Mouse (Mus musculus): ENCODE measurements around the gene Bves. TPM values are rescaled to one million over a fixed set of nuclear protein-coding genes. Genes with fewer than 3 reads are reported as not detected.
"Not testable (repeated sequence)": the region's sequence is repeated elsewhere in the genome, so short reads cannot be mapped to it uniquely, and the experiment has no call there.

Bves gene
- polyA plus RNA-seq, 1 experiment from 2014 or later: 5.7 TPM

DNA sequence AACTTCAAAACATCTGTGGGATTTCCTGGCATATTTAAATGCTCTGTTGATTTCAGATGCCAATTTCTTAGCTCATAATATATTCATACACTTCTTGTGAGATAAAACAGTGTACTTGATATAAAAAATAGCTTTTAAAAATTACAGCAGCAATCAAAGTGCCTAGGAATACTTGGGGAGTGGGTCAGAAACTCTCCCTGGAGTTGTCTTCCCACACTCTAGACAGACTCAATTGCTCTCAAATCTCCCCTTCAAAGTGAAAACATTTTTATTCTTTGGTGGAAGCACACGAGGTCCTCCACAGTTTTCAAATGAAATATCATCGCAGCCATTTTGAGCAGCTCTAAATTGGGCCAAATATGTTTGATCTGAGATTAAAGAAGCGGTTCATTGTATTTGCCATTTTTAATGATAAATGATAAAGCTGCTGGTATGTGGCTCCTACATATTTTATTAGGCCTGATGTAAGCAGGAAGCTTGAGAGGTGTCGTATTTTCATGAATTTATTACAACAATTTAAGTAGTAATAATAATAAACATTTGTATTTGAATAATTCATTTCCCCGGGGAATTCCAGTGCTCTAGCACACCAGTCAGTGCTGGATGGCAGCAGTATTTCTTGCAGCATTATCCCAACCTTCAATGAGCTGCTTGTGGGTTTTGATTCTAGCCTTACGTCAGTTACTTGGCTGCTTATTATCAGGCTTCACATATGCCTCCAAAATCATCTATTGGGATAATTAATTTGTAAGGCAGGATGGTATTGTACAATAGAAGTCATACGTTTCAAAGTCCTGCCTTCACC, 7.2 kb upstream of the Bves start:
- no peak overlapping the region for H3K4me2 ChIP-seq (ENCODE audit: low read depth, low read length)
- H3K27me3 ChIP-seq (replicated peaks; ENCODE audit: control insufficient read depth, insufficient read depth, low read length): peaks cover 4% of the 10 kb centered on the region; the same call in 1 of the 2 replicates
- WGBS: 74% methylated on average over 7 of the region's 7 CpGs
- no peak for ATAC-seq (ENCODE audit: low read depth)
- H3K36me3 ChIP-seq (ENCODE audit: control insufficient read depth, insufficient read depth, low read length): no peaks in the 10 kb centered on the region
- DNase-seq (ENCODE audit: low spot score): no peak
- H3K4me3 ChIP-seq (ENCODE audit: low read depth, low read length): no peak overlapping the region
- no peak overlapping the region for H3K9ac ChIP-seq (ENCODE audit: low read depth, low read length)
- no peaks in the 10 kb centered on the region for H3K9me3 ChIP-seq (ENCODE audit: control insufficient read depth, low read length)
- no peaks in the 10 kb centered on the region for H3K4me1 ChIP-seq (ENCODE audit: control insufficient read depth, insufficient read depth, low read length)
- no peak overlapping the region for H3K27ac ChIP-seq (replicated peaks; ENCODE audit: low read depth, low read length)

DNA sequence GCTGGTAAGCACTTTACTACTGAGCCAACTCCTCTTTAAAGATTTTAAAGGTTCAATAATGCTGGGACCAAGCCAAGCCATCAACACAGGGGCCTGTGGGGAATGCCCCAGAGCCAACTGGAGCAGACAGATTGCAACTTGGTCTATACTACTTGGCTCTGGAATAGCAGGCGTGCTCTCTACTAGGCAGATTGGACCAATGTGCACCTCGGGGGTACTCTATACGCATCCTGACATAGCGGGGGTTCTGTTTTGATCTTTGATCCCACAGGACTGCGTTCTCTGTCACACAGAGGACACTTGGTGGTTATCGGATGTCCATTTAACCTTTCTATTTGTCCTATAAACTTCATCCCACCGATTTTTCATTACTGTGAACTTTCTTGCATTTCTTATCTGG, 647 bp upstream of the Bves start:
- DNase-seq (ENCODE audit: low spot score): peak; percentile 9

DNA sequence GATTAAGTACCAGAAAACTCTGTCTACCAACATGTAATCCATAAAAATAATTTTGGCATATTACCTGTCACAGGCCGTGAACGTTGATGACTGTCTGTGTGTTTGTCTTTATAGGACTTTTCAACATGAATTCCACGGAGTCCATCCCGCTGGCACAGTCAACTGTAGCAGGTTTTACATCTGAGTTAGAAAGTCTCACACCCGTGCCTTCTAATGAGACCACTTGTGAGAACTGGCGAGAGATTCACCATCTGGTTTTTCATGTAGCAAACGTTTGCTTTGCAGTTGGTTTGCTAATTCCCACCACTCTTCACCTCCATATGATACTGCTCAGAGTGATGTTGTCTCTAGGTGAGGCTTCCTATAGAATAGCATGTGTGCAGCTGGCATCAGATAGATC, 3.5 kb downstream of the Bves start:
- WGBS: 77% methylated on average over 7 of the region's 7 CpGs
- Histone ChIP-seq H3K4me3 (ENCODE audit: low read depth, low read length) (no peak overlapping the region), H3K27ac (replicated peaks; ENCODE audit: low read depth, low read length) (no peak overlapping the region), H3K36me3 (ENCODE audit: control insufficient read depth, insufficient read depth, low read length) (no peaks in the 10 kb centered on the region), H3K9ac (ENCODE audit: low read depth, low read length) (no peak overlapping the region), H3K9me3 (ENCODE audit: control insufficient read depth, low read length) (no peaks in the 10 kb centered on the region), H3K4me2 (ENCODE audit: low read depth, low read length) (no peak overlapping the region), H3K4me1 (ENCODE audit: control insufficient read depth, insufficient read depth, low read length) (no peaks in the 10 kb centered on the region), H3K27me3 (replicated peaks; ENCODE audit: control insufficient read depth, insufficient read depth, low read length) (peaks cover 21% of the 10 kb centered on the region)
- no peak for DNase-seq (ENCODE audit: low spot score)
- ATAC-seq (ENCODE audit: low read depth): no peak

More for the DNA sequence above, 647 bp upstream of the Bves start:
- H3K4me3 ChIP-seq (ENCODE audit: low read depth, low read length): peak overlapping the region; percentile 70
- 22% methylated on average over 7 of the region's 7 CpGs for WGBS
- H3K9ac ChIP-seq (ENCODE audit: low read depth, low read length): no peak overlapping the region
- no peaks in the 10 kb centered on the region for H3K4me1 ChIP-seq (ENCODE audit: control insufficient read depth, insufficient read depth, low read length)
- peaks cover 30% of the 10 kb centered on the region for H3K27me3 ChIP-seq (replicated peaks; ENCODE audit: control insufficient read depth, insufficient read depth, low read length)
- peak overlapping the region; percentile 96 for H3K4me2 ChIP-seq (ENCODE audit: low read depth, low read length)
- no peaks in the 10 kb centered on the region for H3K36me3 ChIP-seq (ENCODE audit: control insufficient read depth, insufficient read depth, low read length)
- no peak for ATAC-seq (ENCODE audit: low read depth)
- H3K27ac ChIP-seq (replicated peaks; ENCODE audit: low read depth, low read length): no peak overlapping the region
- H3K9me3 ChIP-seq (ENCODE audit: control insufficient read depth, low read length): no peaks in the 10 kb centered on the region

DNA sequence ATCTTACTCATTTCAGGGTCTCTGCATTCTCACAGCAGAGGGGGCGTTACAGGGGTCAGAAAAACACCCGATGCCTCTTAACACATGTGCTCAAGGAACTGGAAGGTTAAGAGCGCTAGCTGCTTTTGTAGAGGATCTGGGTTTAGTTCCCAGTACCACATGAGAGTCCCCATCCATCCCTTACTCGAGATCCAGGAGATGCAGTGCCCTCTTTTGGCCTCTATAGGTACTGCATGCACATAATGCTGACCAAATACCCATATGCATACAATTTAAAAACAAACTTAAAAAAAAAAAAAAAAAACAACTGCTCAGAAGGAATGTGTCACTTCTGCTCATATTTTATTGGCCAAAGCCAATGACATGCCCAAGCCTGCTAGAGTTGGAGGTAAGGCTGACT, 8.8 kb downstream of the Bves start:
- H3K27ac ChIP-seq (replicated peaks; ENCODE audit: low read depth, low read length): no peak overlapping the region
- 85% methylated on average over 4 of the region's 4 CpGs for WGBS
- H3K36me3 ChIP-seq (ENCODE audit: control insufficient read depth, insufficient read depth, low read length): no peaks in the 10 kb centered on the region
- no peak overlapping the region for H3K9ac ChIP-seq (ENCODE audit: low read depth, low read length)
- ATAC-seq (ENCODE audit: low read depth) (no peak), DNase-seq (ENCODE audit: low spot score) (no peak)
- no peaks in the 10 kb centered on the region for H3K9me3 ChIP-seq (ENCODE audit: control insufficient read depth, low read length)
- no peak overlapping the region for H3K4me2 ChIP-seq (ENCODE audit: low read depth, low read length)
- H3K4me1 ChIP-seq (ENCODE audit: control insufficient read depth, insufficient read depth, low read length): no peaks in the 10 kb centered on the region
- H3K4me3 ChIP-seq (ENCODE audit: low read depth, low read length): no peak overlapping the region
- H3K27me3 ChIP-seq (replicated peaks; ENCODE audit: control insufficient read depth, insufficient read depth, low read length): no peaks in the 10 kb centered on the region

DNA sequence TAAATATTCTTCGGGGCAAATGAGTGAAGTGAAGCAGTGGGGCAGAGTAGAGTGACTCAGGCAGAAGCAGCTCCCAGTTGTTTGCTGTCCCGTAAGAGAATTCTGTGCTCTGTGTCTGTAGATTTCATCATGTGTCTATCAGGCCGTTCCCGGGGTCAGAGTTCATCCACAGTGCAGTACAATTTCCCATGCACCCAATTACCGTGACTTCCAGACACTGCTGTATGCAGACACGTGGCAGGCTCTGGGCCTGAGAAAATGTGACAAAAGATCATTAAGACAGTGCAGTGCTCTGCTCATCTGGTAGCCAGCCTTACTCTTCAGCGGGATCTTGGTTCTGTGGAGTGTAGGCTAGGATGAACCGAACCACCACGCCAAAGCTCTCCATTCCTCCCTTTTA, 9.6 kb downstream of the Bves start:
- no peak for DNase-seq (ENCODE audit: low spot score)
- Histone ChIP-seq H3K27ac (replicated peaks; ENCODE audit: low read depth, low read length) (no peak overlapping the region), H3K27me3 (replicated peaks; ENCODE audit: control insufficient read depth, insufficient read depth, low read length) (no peaks in the 10 kb centered on the region), H3K4me2 (ENCODE audit: low read depth, low read length) (no peak overlapping the region), H3K9me3 (ENCODE audit: control insufficient read depth, low read length) (no peaks in the 10 kb centered on the region), H3K9ac (ENCODE audit: low read depth, low read length) (no peak overlapping the region), H3K36me3 (ENCODE audit: control insufficient read depth, insufficient read depth, low read length) (no peaks in the 10 kb centered on the region), H3K4me3 (ENCODE audit: low read depth, low read length) (no peak overlapping the region), H3K4me1 (ENCODE audit: control insufficient read depth, insufficient read depth, low read length) (no peaks in the 10 kb centered on the region)
- no peak for ATAC-seq (ENCODE audit: low read depth)
- 66% methylated on average over 9 of the region's 9 CpGs for WGBS

DNA sequence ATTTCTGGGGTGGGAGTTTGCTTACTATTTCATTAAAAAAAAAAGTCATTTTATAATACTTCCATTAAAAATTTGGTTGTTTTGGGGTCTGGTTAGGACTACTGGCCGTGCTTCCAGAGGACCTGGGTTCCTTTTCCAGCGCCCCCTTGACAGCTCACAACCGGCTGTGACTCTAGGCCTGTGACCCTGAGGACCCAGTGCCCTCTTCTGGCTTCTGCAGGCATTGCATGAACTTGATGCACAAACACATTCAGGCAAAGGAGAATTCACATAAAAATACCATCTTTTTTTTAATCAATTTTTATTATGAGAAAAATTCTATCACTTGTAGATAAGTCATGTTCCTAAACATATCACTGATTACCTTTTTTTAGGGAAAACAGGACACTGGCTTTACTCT, 12.6 kb downstream of the Bves start:
- 82% methylated on average over 3 of the region's 3 CpGs for WGBS

DNA sequence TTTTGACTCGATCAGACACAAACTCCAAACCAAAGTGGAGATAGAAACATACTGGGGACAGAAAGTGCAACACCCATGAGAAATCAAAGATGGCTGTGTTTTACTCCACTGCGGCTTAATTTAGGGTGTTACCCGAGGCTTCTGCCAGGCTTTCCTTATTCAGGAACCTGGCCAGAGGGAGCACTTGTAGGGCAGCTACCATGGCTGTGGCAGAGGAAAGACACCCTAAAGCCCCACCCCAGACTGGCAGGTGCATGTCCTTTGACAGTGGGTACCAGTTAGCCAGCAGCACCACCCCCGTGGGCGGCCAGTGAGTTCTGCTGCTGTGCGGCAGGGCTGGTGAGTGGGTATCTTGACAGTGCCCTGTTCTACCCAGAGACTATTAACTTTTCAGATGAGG, 20.5 kb downstream of the Bves start:
- 87% methylated on average over 6 of the region's 6 CpGs for WGBS

More for the DNA sequence above, 12.6 kb downstream of the Bves start:
- H3K4me3 ChIP-seq (ENCODE audit: low read depth, low read length); H3K36me3 ChIP-seq (ENCODE audit: control insufficient read depth, insufficient read depth, low read length); H3K27ac ChIP-seq (replicated peaks; ENCODE audit: low read depth, low read length); H3K4me2 ChIP-seq (ENCODE audit: low read depth, low read length); H3K27me3 ChIP-seq (replicated peaks; ENCODE audit: control insufficient read depth, insufficient read depth, low read length); H3K9ac ChIP-seq (ENCODE audit: low read depth, low read length); DNase-seq (ENCODE audit: low spot score); H3K4me1 ChIP-seq (ENCODE audit: control insufficient read depth, insufficient read depth, low read length); ATAC-seq (ENCODE audit: low read depth); H3K9me3 ChIP-seq (ENCODE audit: control insufficient read depth, low read length): not testable (repeated sequence)

DNA sequence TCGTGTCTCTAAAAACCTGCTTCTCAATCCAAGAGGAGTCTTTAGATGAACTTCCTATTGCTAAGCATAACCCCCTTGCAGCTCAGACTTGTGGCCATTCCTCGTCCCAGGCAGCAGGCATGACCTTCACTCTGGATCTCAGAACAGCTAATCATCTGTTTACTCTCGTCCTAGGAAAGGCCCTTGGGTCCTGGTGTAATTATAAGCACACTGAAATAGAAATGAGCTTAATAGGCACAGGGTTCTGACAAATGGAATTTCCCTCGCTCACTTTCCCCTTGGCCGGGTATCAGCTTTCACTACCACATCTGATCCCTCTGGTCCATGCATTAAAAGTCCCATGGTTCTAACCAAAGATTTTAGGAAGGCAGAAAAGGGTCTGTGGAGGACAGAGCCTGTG, 27.8 kb downstream of the Bves start:
- H3K36me3 ChIP-seq (ENCODE audit: control insufficient read depth, insufficient read depth, low read length): no peaks in the 10 kb centered on the region
- no peak overlapping the region for H3K4me3 ChIP-seq (ENCODE audit: low read depth, low read length)
- H3K9me3 ChIP-seq (ENCODE audit: control insufficient read depth, low read length): no peaks in the 10 kb centered on the region
- H3K27ac ChIP-seq (replicated peaks; ENCODE audit: low read depth, low read length): no peak overlapping the region
- H3K4me2 ChIP-seq (ENCODE audit: low read depth, low read length): no peak overlapping the region
- H3K27me3 ChIP-seq (replicated peaks; ENCODE audit: control insufficient read depth, insufficient read depth, low read length): no peaks in the 10 kb centered on the region
- no peaks in the 10 kb centered on the region for H3K4me1 ChIP-seq (ENCODE audit: control insufficient read depth, insufficient read depth, low read length)
- WGBS: 15% methylated on average over 5 of the region's 5 CpGs
- 0 out of 2 replicates have a peak, but pooled peaks have one; percentile 37 for ATAC-seq (ENCODE audit: low read depth)
- no peak overlapping the region for H3K9ac ChIP-seq (ENCODE audit: low read depth, low read length)
- peak; percentile 18 for DNase-seq (ENCODE audit: low spot score)

More for the DNA sequence above, 20.5 kb downstream of the Bves start:
- ATAC-seq (ENCODE audit: low read depth): no peak
- H3K36me3 ChIP-seq (ENCODE audit: control insufficient read depth, insufficient read depth, low read length): no peaks in the 10 kb centered on the region
- no peaks in the 10 kb centered on the region for H3K9me3 ChIP-seq (ENCODE audit: control insufficient read depth, low read length)
- no peak overlapping the region for H3K4me3 ChIP-seq (ENCODE audit: low read depth, low read length)
- H3K9ac ChIP-seq (ENCODE audit: low read depth, low read length): no peak overlapping the region
- H3K4me2 ChIP-seq (ENCODE audit: low read depth, low read length): no peak overlapping the region
- H3K27me3 ChIP-seq (replicated peaks; ENCODE audit: control insufficient read depth, insufficient read depth, low read length): no peaks in the 10 kb centered on the region
- DNase-seq (ENCODE audit: low spot score): no peak
- H3K4me1 ChIP-seq (ENCODE audit: control insufficient read depth, insufficient read depth, low read length): no peaks in the 10 kb centered on the region
- no peak overlapping the region for H3K27ac ChIP-seq (replicated peaks; ENCODE audit: low read depth, low read length)

All from embryonic facial prominence, embryonic 14.5 days (tissue).